Mouse (Mus musculus): ENCODE results near the gene Cops7a. TPM values are rescaled to one million over a fixed set of nuclear protein-coding genes. Genes with fewer than 3 reads are reported as not detected.

The Cops7a gene
- 46.8 and 55.7 TPM in 2 replicates for polyA plus RNA-seq (2012; ENCODE audit: insufficient read depth, low replicate concordance)

GRCm38 (mm10) chr6:124965088-124965719, at the start of gene Cops7a:
Gene Cops7a (minus strand): TSS chr6:124965538.
- peaks cover 45% of the 10 kb centered on the region for H3K36me3 ChIP-seq (replicated peaks; ENCODE audit: low read length)
- TF ChIP-seq FLI1 (IDR thresholded peaks at IDR 0.05; ENCODE audit: low read length) = peak; percentile 98
- TF ChIP-seq GATA1 (IDR thresholded peaks at IDR 0.05; ENCODE audit: borderline replicate concordance, low read length) = no peak
- no peaks in the 10 kb centered on the region for H3K27me3 ChIP-seq (replicated peaks)
- 0 out of 2 replicates have a peak, but pooled peaks cover 3% of the 10 kb centered on the region for H3K9me3 ChIP-seq
- peaks cover 61% of the 10 kb centered on the region for H3K4me1 ChIP-seq
- peak within 1 kb of the TSS; percentile 96 for H3K4me3 ChIP-seq (replicated peaks)

GRCm38 (mm10) chr6:125009181-125010073, 44.1 kb upstream of the Cops7a start:
- H3K4me1 ChIP-seq = peaks cover 66% of the 10 kb centered on the region
- H3K4me3 ChIP-seq (replicated peaks) = peak overlapping the region; percentile 96
- H3K9me3 ChIP-seq = no peaks in the 10 kb centered on the region
- H3K27me3 ChIP-seq (replicated peaks) = peaks cover under 1% of the 10 kb centered on the region
- no peak for TF ChIP-seq FLI1 (IDR thresholded peaks at IDR 0.05; ENCODE audit: low read length)
- no peak for TF ChIP-seq GATA1 (IDR thresholded peaks at IDR 0.05; ENCODE audit: borderline replicate concordance, low read length)
- peaks cover 39% of the 10 kb centered on the region for H3K36me3 ChIP-seq (replicated peaks; ENCODE audit: low read length)

GRCm38 (mm10) chr6:125009129-125009180, 43.6 kb upstream of the Cops7a start, which contains the start of gene Zfp384:
Gene Zfp384 (plus strand): TSS chr6:125009145.
- peaks cover 4% of the 10 kb centered on the region for H3K27me3 ChIP-seq (replicated peaks)
- peaks cover 34% of the 10 kb centered on the region for H3K36me3 ChIP-seq (replicated peaks; ENCODE audit: low read length)
- no peaks in the 10 kb centered on the region for H3K9me3 ChIP-seq
- H3K4me1 ChIP-seq = peaks cover 65% of the 10 kb centered on the region
- TF ChIP-seq FLI1 (IDR thresholded peaks at IDR 0.05; ENCODE audit: low read length) = no peak
- TF ChIP-seq GATA1 (IDR thresholded peaks at IDR 0.05; ENCODE audit: borderline replicate concordance, low read length) = no peak
- peak within 1 kb of the TSS; percentile 96 for H3K4me3 ChIP-seq (replicated peaks)

GRCm38 (mm10) chr6:125008586-125009128, 43.3 kb upstream of the Cops7a start:
- H3K9me3 ChIP-seq = no peaks in the 10 kb centered on the region
- peaks cover 7% of the 10 kb centered on the region for H3K27me3 ChIP-seq (replicated peaks)
- H3K4me1 ChIP-seq = peaks cover 62% of the 10 kb centered on the region
- H3K36me3 ChIP-seq (replicated peaks; ENCODE audit: low read length) = peaks cover 31% of the 10 kb centered on the region
- H3K4me3 ChIP-seq (replicated peaks) = peak overlapping the region; percentile 96
- TF ChIP-seq FLI1 (IDR thresholded peaks at IDR 0.05; ENCODE audit: low read length) = peak; percentile 87
- TF ChIP-seq GATA1 (IDR thresholded peaks at IDR 0.05; ENCODE audit: borderline replicate concordance, low read length) = no peak

GRCm38 (mm10) chr6:125008060-125008459, 42.7 kb upstream of the Cops7a start:
- Histone ChIP-seq H3K9me3 (no peaks in the 10 kb centered on the region), H3K27me3 (replicated peaks) (peaks cover 13% of the 10 kb centered on the region), H3K36me3 (replicated peaks; ENCODE audit: low read length) (peaks cover 27% of the 10 kb centered on the region), H3K4me1 (peaks cover 61% of the 10 kb centered on the region), H3K4me3 (replicated peaks) (peak overlapping the region; percentile 96)
- TF ChIP-seq FLI1 (IDR thresholded peaks at IDR 0.05; ENCODE audit: low read length) (no peak), GATA1 (IDR thresholded peaks at IDR 0.05; ENCODE audit: borderline replicate concordance, low read length) (no peak)

DNA sequence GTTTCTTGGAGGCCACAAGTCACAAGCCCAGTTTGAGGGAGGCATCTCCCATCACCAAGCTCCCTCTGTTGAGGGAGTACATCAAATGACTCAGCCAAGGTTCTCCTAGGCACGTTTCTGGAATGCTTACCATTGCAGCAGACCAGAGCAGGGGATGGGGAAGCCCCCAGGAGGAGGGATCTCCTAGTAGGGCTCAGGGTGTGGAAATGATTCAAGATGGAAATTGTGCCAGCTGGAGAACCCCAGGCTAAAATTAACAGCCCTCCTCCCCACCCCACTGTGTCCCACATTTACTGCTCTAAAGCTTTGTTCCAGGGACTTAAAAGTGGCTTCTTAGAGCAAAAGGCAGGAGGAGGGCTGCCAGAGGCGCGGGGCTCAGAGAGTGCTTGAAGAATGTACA, 39.7 kb upstream of the Cops7a start:
- Histone ChIP-seq H3K9me3 (no peaks in the 10 kb centered on the region), H3K27me3 (replicated peaks) (peaks cover 41% of the 10 kb centered on the region), H3K4me3 (replicated peaks) (no peak overlapping the region), H3K36me3 (replicated peaks; ENCODE audit: low read length) (no peaks in the 10 kb centered on the region), H3K4me1 (peaks cover 45% of the 10 kb centered on the region)
- no peak for TF ChIP-seq FLI1 (IDR thresholded peaks at IDR 0.05; ENCODE audit: low read length)
- TF ChIP-seq GATA1 (IDR thresholded peaks at IDR 0.05; ENCODE audit: borderline replicate concordance, low read length) = no peak

- H3K36me3 ChIP-seq (replicated peaks; ENCODE audit: low read length) = no peaks in the 10 kb centered on the region
- H3K4me3 ChIP-seq (replicated peaks) = no peak overlapping the region
- no peak for TF ChIP-seq FLI1 (IDR thresholded peaks at IDR 0.05; ENCODE audit: low read length)
- TF ChIP-seq GATA1 (IDR thresholded peaks at IDR 0.05; ENCODE audit: borderline replicate concordance, low read length) = no peak
- H3K4me1 ChIP-seq = peaks cover 51% of the 10 kb centered on the region
- H3K9me3 ChIP-seq = no peaks in the 10 kb centered on the region
- peaks cover 53% of the 10 kb centered on the region for H3K27me3 ChIP-seq (replicated peaks)
Measured at GRCm38 (mm10) chr6:125003706-125004105, 38.4 kb upstream of the Cops7a start.

DNA sequence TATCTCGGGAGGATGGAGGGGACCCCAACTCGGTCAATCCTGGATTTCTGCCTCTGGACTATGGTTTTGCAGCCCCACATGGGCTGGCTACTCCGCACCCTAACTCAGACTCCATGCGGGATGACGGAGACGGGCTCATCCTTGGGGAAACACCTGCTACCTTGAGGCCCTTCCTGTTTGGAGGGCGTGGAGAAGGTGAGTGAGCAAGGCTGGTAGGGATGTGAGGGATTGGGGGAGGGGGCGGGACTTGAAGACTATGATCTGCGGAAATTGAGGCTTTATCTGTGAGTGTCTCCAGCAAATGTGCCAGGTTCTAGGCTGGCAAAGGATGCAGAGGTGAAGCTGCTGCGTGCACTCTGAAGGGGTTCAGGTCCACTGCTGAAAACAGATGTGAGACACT, 34.2 kb upstream of the Cops7a start:
- Histone ChIP-seq H3K4me3 (replicated peaks) (no peak overlapping the region), H3K27me3 (replicated peaks) (peaks cover 92% of the 10 kb centered on the region)

GRCm38 (mm10) chr6:124999091-124999490, 33.8 kb upstream of the Cops7a start:
- TF ChIP-seq GATA1 (IDR thresholded peaks at IDR 0.05; ENCODE audit: borderline replicate concordance, low read length) (no peak), FLI1 (IDR thresholded peaks at IDR 0.05; ENCODE audit: low read length) (no peak)
- Histone ChIP-seq H3K9me3 (no peaks in the 10 kb centered on the region), H3K4me3 (replicated peaks) (no peak overlapping the region), H3K27me3 (replicated peaks) (peaks cover 93% of the 10 kb centered on the region), H3K4me1 (peaks cover 57% of the 10 kb centered on the region), H3K36me3 (replicated peaks; ENCODE audit: low read length) (no peaks in the 10 kb centered on the region)

More for the DNA sequence above, 34.2 kb upstream of the Cops7a start:
- Histone ChIP-seq H3K9me3 (no peaks in the 10 kb centered on the region), H3K36me3 (replicated peaks; ENCODE audit: low read length) (no peaks in the 10 kb centered on the region), H3K4me1 (peaks cover 59% of the 10 kb centered on the region)
- TF ChIP-seq GATA1 (IDR thresholded peaks at IDR 0.05; ENCODE audit: borderline replicate concordance, low read length) (no peak), FLI1 (IDR thresholded peaks at IDR 0.05; ENCODE audit: low read length) (no peak)

DNA sequence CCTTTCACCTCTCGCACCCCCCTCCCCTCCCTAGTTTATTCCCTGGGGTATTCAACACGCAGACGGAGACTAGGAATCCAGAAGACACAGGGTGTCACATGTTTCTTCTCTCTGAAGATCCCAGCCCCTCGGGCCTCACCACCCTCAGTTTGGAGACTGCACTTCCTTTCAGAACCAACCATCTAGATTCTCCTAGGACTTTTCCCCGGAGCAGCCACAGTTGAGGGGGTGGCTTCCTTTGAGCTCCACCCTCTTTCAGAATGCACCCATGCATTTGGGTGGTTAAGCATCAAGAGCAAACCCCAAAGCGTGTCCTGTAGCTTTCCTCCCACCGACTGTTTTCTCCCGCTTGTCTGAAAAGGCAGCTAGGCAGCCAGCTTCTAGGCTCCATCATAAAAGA, 32.7 kb upstream of the Cops7a start:
- H3K27me3 ChIP-seq (replicated peaks) = peaks cover 94% of the 10 kb centered on the region
- no peaks in the 10 kb centered on the region for H3K9me3 ChIP-seq
- H3K4me1 ChIP-seq = peaks cover 62% of the 10 kb centered on the region
- TF ChIP-seq FLI1 (IDR thresholded peaks at IDR 0.05; ENCODE audit: low read length) = no peak
- TF ChIP-seq GATA1 (IDR thresholded peaks at IDR 0.05; ENCODE audit: borderline replicate concordance, low read length) = no peak
- H3K36me3 ChIP-seq (replicated peaks; ENCODE audit: low read length) = no peaks in the 10 kb centered on the region
- peak overlapping the region; percentile 92 for H3K4me3 ChIP-seq (replicated peaks)

Measured in megakaryocyte, embryonic 14.5 days (primary cell).